Mouse (Mus musculus): Measurements from ENCODE around the gene Blm. TPM values are rescaled to one million over a fixed set of nuclear protein-coding genes. Genes with fewer than 3 reads are reported as not detected.

Blm gene
- total RNA-seq (2021), result 10 to 100 TPM; 15.5 to 16.5 TPM

- peak; percentile 97 for DNase-seq
Measured at GRCm38 (mm10) chr7:80535009-80535744, at the start of gene Blm. TSS of gene Blm (minus strand) at chr7:80535119.

DNA sequence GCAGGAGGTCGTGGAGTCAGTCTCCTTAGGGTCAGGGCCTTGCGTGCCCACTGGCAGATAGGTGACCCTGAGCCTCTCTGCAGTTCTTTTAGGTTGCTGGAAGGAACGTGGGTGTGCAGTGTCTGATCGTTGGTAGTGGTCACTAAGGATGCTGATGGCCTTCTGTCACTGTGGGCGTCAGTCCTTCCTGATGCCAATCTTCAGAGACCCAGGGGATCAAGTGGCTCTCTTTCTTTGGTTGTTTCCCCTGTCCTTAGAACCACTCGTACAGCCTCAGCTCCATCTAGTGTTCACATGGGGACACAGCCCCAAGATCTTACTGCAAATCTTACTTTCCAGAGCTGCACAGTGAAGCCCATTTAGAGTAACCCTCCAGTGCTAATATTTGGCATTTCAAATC lies 49.1 kb upstream of the Blm start:
- peak; percentile 70 for DNase-seq

DNA sequence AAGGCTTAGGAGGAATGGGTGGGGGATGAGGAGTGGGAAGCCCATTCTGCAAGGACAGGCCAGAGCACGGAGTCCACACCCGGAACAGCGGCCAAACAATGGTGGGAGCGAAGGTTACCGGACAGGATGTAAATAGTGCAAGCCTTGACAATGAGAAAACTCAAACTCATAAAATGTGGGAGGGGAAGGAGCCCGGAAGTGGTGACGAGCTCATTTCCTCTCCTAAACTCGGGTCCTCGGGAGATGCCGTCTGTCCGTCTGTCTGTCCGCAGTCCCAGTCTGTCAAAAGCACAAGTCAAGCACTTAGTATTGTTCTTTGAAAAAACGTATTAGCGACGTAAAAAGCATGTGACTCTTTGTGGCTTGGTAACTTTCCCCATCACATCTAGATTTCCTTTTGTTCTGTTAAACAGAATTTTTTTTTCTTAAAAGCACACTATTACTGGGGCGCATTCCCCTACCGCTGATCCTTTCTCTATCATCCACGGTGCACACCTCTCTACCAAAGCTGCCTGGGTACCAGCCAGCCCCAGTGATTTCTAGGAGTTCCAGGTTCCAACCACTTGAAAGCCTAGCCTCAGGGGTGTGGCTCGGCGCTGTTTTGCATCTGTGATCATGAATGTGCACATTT lies 48.0 kb upstream of the Blm start:
- peak; percentile 64 for DNase-seq

DNA sequence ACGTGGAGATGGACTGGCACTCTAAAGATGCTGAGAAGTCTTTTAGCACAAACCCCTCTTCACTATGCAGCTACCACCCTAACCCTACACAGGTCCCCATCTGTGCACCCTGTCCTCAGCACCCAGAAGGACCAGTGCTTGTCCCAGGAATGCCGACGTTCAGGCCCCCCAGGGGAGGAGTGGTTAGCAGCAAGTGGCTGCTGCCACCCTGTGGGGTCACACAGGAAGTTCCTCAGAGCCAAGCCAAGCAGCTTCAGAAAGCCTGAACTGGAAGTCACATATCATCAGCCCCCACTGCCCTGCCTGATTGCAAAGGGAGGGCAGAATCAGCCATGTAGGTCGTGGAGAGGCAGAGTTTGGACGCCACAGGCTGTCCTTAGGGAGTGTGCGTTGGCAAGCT lies 45.4 kb upstream of the Blm start:
- DNase-seq, result peak; percentile 64

DNA sequence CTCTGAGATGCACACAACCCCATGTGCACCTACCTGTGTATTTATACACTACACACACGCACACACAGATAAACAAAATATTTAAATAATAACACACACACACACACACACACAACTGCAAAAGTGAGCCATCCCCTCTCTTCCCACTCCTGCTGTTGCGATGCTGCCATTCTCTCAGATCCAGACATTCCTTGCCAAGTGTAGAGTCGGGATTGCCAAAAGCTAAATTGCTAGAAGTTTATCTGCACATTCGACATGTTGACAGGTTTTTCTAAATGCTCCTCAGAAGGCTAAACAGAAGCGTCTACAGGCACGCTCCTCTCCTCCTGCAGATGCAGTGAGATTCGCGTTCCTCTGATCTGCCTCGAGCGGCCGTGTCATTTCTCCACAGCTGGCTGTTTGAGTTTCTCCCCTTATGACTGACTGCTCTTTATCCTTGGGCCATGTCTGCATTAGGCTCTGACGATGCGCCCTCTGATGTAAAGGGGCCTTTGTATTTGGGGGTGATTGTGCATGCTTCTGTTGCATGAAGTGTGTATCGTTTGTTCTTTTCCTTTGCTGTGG lies 42.6 kb upstream of the Blm start:
- DNase-seq, result no peak

DNA sequence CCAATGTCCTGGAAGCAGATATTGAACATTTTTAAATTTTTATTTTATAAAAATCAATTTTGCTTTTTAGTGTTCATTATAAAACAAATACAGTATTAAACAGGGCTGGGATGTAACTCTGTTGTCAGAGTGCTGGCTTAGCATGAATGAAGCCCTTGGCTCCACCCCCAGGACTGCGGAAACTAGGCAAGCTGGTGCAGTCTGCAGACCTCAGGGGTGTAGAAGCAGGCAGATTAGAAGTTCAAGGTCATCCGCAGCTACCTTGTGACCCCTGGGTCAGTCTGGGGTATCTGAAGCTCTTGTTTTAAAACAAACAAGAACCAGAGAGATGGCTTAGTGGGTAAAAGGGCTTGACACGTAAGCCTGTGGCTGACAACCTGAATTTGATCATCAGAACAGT lies 41.7 kb upstream of the Blm start:
- DNase-seq, result no peak

- no peak for DNase-seq
Measured at GRCm38 (mm10) chr7:80575750-80576149, 40.8 kb upstream of the Blm start.

GRCm38 (mm10) chr7:80573076-80573475 lies 38.2 kb upstream of the Blm start:
- no peak for DNase-seq

DNA sequence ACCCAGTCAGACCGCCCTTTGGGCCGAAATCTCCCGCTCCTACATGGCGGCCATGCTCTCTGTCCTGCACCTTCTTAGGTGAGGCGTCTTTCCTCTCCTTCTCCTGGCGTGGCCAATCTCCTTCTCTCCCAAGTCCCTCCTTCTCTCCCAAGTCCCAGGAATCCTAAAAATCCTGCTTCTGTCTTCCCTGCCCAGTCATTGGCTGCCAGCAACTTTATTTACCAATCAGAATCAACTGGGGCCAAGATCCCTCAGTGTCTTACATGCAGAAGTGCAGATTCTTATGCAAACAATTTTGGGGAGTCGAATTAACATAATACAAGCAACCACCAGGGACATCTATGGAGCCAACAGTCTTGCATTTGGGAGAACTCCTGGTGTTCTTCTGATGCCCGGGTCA lies 33.1 kb upstream of the Blm start:
- DNase-seq, result no peak

DNA sequence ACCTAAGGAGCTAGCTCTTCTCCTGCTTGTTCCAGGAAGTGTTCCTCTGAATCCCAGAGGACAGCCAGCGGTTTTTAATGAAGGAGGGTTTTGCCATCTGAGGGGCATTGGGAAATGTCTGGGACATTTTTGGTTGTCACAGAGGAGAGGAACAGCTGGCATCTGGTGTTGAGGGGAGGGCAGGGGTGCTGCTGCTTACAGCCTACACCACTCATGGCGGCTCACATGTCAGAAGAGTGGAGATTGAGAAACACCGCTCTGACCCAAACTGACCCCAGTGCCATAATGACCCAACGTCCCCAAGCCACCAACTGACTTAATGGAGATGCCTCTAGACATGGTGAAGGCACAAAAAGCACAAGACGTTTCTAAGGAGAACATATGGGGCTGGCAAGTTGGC lies 27.0 kb upstream of the Blm start:
- DNase-seq, result no peak

DNA sequence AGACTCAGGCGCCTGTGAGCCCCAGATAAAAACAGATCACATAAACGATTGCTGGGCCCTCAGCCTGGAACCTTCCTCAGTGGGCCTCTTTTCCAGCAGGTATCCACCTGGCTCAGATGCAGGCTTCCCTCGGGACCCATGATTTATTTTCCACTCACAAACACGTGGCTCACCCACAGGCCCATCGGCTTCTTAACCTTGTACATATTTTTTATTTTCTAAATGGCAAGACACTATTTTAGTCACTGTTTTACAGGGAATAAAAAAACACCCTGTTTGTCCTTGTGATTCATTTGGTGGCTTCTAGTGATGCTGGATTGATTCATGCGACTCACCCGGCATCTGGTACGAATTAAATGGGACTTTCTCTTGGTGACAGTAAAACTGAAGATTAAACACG lies 26.4 kb upstream of the Blm start:
- DNase-seq, result no peak

GRCm38 (mm10) chr7:80558572-80558971 lies 23.7 kb upstream of the Blm start:
- DNase-seq, result peak; percentile 33

- peak; percentile 14 for DNase-seq
Measured at GRCm38 (mm10) chr7:80558101-80558500, 23.2 kb upstream of the Blm start.

DNA sequence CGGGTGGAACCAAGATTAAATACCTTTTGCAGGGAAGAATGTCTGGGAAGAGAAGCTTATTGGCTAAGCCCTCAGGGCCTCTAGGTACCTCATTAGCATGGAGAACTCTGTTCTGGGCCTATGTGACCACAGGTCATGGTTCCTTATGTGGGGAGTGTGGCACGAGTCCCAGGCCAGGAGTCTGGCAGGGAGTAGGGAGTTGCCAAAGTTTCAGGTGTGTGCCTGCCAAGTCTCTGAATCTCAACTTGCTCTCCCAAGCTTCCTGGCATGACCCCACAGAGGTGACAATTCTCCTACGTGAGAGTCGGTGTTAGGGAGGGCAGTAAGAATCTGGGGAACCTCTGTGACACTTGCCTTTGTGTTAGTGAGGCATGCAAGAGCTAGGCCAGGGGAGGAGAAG lies 22.2 kb upstream of the Blm start:
- DNase-seq, result no peak

- DNase-seq, result peak; percentile 47
Measured at GRCm38 (mm10) chr7:80556166-80556565, 21.2 kb upstream of the Blm start.

DNA sequence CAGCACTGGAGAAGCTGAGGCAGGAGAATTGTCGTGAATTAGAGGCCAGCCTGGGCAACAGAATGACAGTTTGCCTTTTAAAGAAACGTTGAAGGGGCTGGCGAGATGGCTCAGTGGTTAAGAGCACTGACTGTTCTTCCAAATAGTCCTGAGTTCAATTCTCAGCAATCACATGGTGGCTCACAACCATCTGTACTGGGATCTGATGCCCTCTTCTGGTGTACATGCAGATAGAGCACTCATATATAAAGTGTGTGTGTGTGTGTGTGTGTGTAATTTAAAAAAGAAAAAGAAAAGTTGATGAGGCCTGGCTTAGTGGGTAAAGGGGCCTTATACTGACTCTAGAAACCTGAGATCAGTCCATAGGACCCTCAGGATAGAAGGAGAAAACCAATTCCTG lies 20.2 kb upstream of the Blm start:
- no peak for DNase-seq

DNA sequence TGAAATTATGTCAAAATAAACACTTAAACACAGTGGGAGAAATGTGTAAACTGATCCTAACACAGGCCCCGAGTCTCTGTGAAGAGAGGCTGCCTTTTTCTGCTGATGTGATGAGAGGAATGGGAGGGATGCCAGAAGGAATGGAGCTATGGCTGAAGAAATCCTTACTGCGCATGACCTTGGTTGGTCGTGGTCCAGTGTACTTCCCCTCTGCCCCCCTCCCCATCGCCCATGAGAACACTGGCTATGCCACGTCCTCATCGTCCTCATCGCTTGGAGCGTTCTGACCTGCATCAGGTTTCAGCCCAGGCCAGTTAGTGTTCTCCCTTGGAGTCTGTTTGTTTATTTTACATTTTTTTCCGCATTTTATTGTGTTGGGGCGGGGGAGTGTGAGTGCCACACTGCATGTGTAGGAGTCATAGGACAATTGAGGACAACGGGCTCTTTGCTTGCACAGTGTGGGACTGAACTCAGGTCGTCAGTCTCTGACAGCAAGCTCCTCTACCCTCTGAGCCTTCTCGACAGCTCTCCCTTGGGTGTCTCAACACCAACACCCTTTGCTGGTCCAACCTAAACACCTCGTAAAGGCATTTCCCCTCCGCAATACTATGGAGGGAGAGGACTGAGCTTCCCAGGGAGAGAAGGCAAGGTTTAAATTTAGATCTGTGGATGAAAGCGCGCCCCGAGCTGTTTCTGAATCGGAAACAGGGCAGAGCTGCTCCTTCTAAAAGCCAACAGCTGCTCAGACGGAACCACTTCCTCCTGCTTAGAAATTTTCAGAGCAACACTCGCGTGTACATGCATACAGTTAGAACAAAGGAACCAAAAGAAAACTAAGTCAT lies 19.5 kb upstream of the Blm start:
- DNase-seq, result peak; percentile 41

DNA sequence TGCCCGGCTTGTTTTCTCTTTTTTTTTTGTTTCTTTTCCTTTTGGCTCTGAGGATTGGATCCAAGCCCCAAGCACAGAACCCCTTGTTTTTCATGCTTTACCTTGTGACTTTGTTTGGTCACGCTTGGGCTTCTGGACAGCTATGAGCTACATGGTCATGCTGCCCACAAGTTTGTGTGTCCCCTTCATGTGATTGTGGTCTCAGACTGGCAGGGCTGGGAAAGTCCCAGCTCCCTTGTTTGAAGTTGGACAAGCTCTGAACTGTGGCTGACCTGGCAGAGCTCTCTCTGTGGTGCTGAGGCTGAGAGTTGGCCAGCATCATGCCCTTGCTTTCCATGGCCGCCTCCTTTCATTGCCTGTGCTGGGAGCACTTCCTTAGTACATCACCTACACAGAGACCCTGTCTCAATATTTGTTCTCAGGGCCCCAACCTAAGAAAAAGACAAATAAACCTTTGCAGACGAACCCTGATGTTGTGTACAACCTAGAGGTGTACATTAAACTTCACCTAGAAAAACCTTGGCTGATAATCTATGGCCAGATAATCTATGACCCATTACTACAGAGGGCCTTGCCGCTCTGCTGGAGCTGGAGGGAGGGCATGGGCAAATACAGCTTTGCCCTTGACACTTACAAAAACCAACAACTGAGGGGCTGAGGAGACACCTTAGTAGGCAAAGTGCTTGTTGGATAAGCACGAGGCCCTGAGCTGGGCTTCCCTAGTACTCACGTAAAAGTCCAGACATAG lies 13.8 kb upstream of the Blm start:
- DNase-seq, result no peak

- no peak for DNase-seq
Measured at GRCm38 (mm10) chr7:80542139-80542831, 7.4 kb upstream of the Blm start.

GRCm38 (mm10) chr7:80539581-80539980 lies 4.7 kb upstream of the Blm start:
- DNase-seq, result no peak

DNA sequence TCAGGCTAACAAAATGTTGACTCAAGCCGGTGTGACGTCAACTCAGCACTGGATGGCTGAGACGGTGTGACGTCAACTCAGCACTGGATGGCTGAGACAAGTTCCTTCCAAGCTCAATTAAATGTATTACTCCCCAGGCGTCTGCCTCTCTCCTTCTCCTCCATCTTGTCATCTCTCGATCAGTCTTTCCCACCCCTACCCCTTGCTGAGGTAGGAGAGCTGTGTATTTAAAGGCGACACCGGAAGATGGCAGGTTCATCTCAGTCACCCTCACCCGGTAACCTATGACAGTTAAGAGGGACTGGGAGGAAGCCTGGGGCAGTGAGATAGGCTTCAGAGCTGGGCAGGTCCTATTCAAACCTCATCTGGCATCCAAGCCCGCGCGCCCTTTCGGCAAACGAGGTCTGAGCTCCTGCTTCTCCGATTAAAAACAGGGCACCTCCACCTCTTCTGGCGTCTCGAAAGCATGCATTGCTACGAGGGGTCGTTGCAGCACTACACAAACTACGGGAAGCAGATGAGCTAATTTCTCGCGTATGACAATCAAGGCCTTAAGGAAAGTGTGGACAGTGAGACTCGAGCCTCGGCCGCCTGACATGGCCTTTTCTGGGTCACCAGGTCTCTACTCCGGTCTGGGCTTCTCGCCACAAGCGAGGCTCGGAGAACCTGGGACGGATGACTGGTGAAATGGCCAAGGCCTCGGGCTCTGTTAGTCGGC lies 469 bp downstream of the Blm start:
- peak; percentile 21 for DNase-seq
